Mouse (Mus musculus) CH12.LX (cell line): Measurements from ENCODE around the gene Dnm3. TPM values are rescaled to one million over a fixed set of nuclear protein-coding genes. Genes with fewer than 3 reads are reported as not detected.

Experiments used
- DNase-seq: peaks from one replicate; pipeline ENCODE4 v3.0.0-alpha.2; 2013; ENCODE audit errors: extremely low read depth
- H3K27ac ChIP-seq: 2 replicates; pipeline ENCODE4 v1.5.1; 2012; ENCODE audit warnings: low read depth, mild to moderate bottlenecking, control low read depth, moderate library complexity; ENCODE audit not compliant: insufficient read depth
- H3K27me3 ChIP-seq: replicated peaks from 2 replicates; pipeline ENCODE3; 2012; ENCODE audit warnings: inconsistent platforms
- H3K36me3 ChIP-seq, 2 experiments: replicated peaks in 1 of 2; 2 replicates each; pipeline versions ENCODE3 to v1.6.1; 2012; ENCODE audit warnings: inconsistent platforms in 1 of 2, low read length in 1 of 2, mild to moderate bottlenecking in 1 of 2, mixed read lengths in 1 of 2, moderate library complexity in 1 of 2; ENCODE audit not compliant: control insufficient read depth in 1 of 2, insufficient read depth in 1 of 2
- H3K4me1 ChIP-seq, 2 experiments: 2 replicates each; pipeline ENCODE4 v1.6.1; 2012; ENCODE audit warnings: inconsistent platforms in 1 of 2, moderate library complexity in 1 of 2; ENCODE audit not compliant: insufficient read depth in 2 of 2, control insufficient read depth in 1 of 2
- H3K4me2 ChIP-seq: 2 replicates; pipeline ENCODE4 v1.6.1; 2012; ENCODE audit warnings: low read depth, mild to moderate bottlenecking, control low read depth; ENCODE audit not compliant: poor library complexity, insufficient read depth, severe bottlenecking
- H3K4me3 ChIP-seq, 3 experiments: fragments of 150-350 bp in 1 of 3; sonication (generic) in 1 of 3; replicated peaks in 1 of 3; 2 replicates each; pipeline versions ENCODE3 to v1.5.1; 2011 to 2012; ENCODE audit warnings: low read depth in 2 of 3, low read length in 2 of 3, mild to moderate bottlenecking in 2 of 3, moderate library complexity in 2 of 3, control low read depth in 1 of 3, improper control_type of control experiment in 1 of 3, inconsistent platforms in 1 of 3, mixed read lengths in 1 of 3; ENCODE audit not compliant: poor library complexity in 1 of 3
- H3K79me2 ChIP-seq: replicated peaks from 2 replicates; pipeline ENCODE4 v1.6.1; 2012; ENCODE audit warnings: mild to moderate bottlenecking, moderate library complexity; ENCODE audit not compliant: control insufficient read depth, poor library complexity, insufficient read depth, severe bottlenecking; ENCODE audit errors: extremely low read depth
- H3K9ac ChIP-seq: 2 replicates; pipeline ENCODE4 v1.6.1; 2012; ENCODE audit warnings: low read depth, mild to moderate bottlenecking, control low read depth, moderate library complexity; ENCODE audit not compliant: insufficient read depth
- H3K9me3 ChIP-seq: replicated peaks from 2 replicates; pipeline ENCODE3; 2012; ENCODE audit warnings: low read length, inconsistent platforms, mixed read lengths
- CHD1 ChIP-seq: IDR thresholded peaks from 2 replicates; pipeline ENCODE4 v1.6.1; 2012; ENCODE audit warnings: low read depth, low read length, improper control_type of control experiment, inconsistent platforms
- CHD2 ChIP-seq: IDR thresholded peaks from 2 replicates; pipeline ENCODE4 v1.6.1; 2011; ENCODE audit warnings: low read length, improper control_type of control experiment
- CTCF ChIP-seq, 2 experiments: IDR thresholded peaks in 1 of 2; conservative IDR thresholded peaks in 1 of 2; 2 replicates each; pipeline ENCODE4 v1.5.1; 2011 to 2012; ENCODE audit warnings: low read depth in 2 of 2, low read length in 2 of 2, improper control_type of control experiment in 1 of 2, inconsistent platforms in 1 of 2, mild to moderate bottlenecking in 1 of 2, moderate library complexity in 1 of 2
- ELF1 ChIP-seq: IDR thresholded peaks from 2 replicates; pipeline ENCODE4 v1.6.1; 2014; ENCODE audit warnings: low read depth, mild to moderate bottlenecking, inconsistent platforms, low read length, improper control_type of control experiment
- EP300 ChIP-seq: IDR thresholded peaks from 2 replicates; pipeline ENCODE4 v1.6.1; 2011; ENCODE audit warnings: low read length, improper control_type of control experiment
- ETS1 ChIP-seq: conservative IDR thresholded peaks from 2 replicates; pipeline ENCODE4 v1.6.1; 2012; ENCODE audit warnings: low read depth, mild to moderate bottlenecking, inconsistent platforms, low read length, improper control_type of control experiment, moderate library complexity
- GABPA ChIP-seq: IDR thresholded peaks from 2 replicates; pipeline ENCODE4 v1.6.1; 2012; ENCODE audit warnings: low read depth, low read length, improper control_type of control experiment, inconsistent platforms; ENCODE audit not compliant: insufficient replicate concordance
- HCFC1 ChIP-seq: IDR thresholded peaks from 2 replicates; pipeline ENCODE4 v1.6.1; 2012; ENCODE audit warnings: low read depth, mild to moderate bottlenecking, inconsistent platforms, low read length, improper control_type of control experiment
- JUN ChIP-seq: IDR thresholded peaks from 2 replicates; pipeline ENCODE4 v1.6.1; 2011; ENCODE audit warnings: low read depth, mild to moderate bottlenecking, low read length, improper control_type of control experiment, moderate library complexity; ENCODE audit not compliant: insufficient read depth
- JUND ChIP-seq: conservative IDR thresholded peaks from 2 replicates; pipeline ENCODE4 v1.6.1; 2011; ENCODE audit warnings: low read depth, low read length, improper control_type of control experiment
- MYC ChIP-seq: IDR thresholded peaks from 2 replicates; pipeline ENCODE4 v1.6.1; 2011; ENCODE audit warnings: low read depth, mild to moderate bottlenecking, improper control_type of control experiment, low read length
- NELFE ChIP-seq: IDR thresholded peaks from 2 replicates; pipeline ENCODE4 v1.6.1; 2011; ENCODE audit warnings: low read depth, low read length, improper control_type of control experiment
- NRF1 ChIP-seq: IDR thresholded peaks from 2 replicates; pipeline ENCODE4 v1.6.1; 2014; ENCODE audit warnings: low read depth, mild to moderate bottlenecking, inconsistent platforms, low read length, improper control_type of control experiment, moderate library complexity
- PAX5 ChIP-seq: IDR thresholded peaks from 2 replicates; pipeline ENCODE4 v1.6.1; 2012; ENCODE audit warnings: low read length, inconsistent platforms, mixed read lengths
- POLR2AphosphoS2 ChIP-seq: IDR thresholded peaks from 2 replicates; pipeline ENCODE4 v1.6.1; 2011; ENCODE audit warnings: low read depth, low read length, improper control_type of control experiment
- RAD21 ChIP-seq: IDR thresholded peaks from 2 replicates; pipeline ENCODE4 v1.6.1; 2011; ENCODE audit warnings: low read depth, mild to moderate bottlenecking, low read length, improper control_type of control experiment, moderate library complexity
- SIN3A ChIP-seq: IDR thresholded peaks from 2 replicates; pipeline ENCODE4 v1.6.1; 2012; ENCODE audit warnings: low read length, improper control_type of control experiment, inconsistent platforms
- UBTF ChIP-seq: IDR thresholded peaks from 2 replicates; pipeline ENCODE4 v1.6.1; 2012; ENCODE audit warnings: low read depth, mild to moderate bottlenecking, inconsistent platforms, low read length, improper control_type of control experiment, moderate library complexity
- USF1 ChIP-seq: IDR thresholded peaks from 2 replicates; pipeline ENCODE4 v1.6.1; 2014; ENCODE audit warnings: low read depth, mild to moderate bottlenecking, inconsistent platforms, low read length, improper control_type of control experiment
- USF2 ChIP-seq: conservative IDR thresholded peaks from 2 replicates; pipeline ENCODE4 v1.6.1; 2011; ENCODE audit warnings: low read depth, low read length, improper control_type of control experiment
- ZC3H11A ChIP-seq: IDR thresholded peaks from 2 replicates; pipeline ENCODE4 v1.6.1; 2012; ENCODE audit warnings: low read depth, mild to moderate bottlenecking, inconsistent platforms, low read length, improper control_type of control experiment
- ZMIZ1 ChIP-seq: IDR thresholded peaks from 2 replicates; pipeline ENCODE4 v1.6.1; 2012; ENCODE audit warnings: low read depth, mild to moderate bottlenecking, inconsistent platforms, low read length, improper control_type of control experiment
- ZNF384 ChIP-seq: IDR thresholded peaks from 2 replicates; pipeline ENCODE4 v1.6.1; 2012; ENCODE audit warnings: low read depth, low read length, improper control_type of control experiment, inconsistent platforms
- dilution Hi-C: fragments of 300-500 bp; cut with MboI; formaldehyde crosslinking; loops from 2 replicates; pipeline ENCODE4 v1.14.3; 2020; ENCODE audit warnings: low sequenced_read_pairs; ENCODE audit not compliant: extremely low pct_unique_long_range_greater_than_20kb, extremely low pct_ligation_motif_present
- in situ Hi-C: fragments of 300-500 bp; cut with MboI; formaldehyde crosslinking; loops from 3 replicates; pipeline ENCODE4 v1.14.3; 2019; ENCODE audit warnings: low sequenced_read_pairs, low pct_ligation_motif_present, low pct_unique_long_range_greater_than_20kb, mixed read lengths
- polyA plus RNA-seq: library from polyadenylated mRNA; unstranded; fragments of >175 nt; gene quantifications from 2 replicates; pipeline ENCODE4 v1.2.1, GENCODE M21; 2012; ENCODE audit warnings: low read depth; ENCODE audit not compliant: insufficient read length
- total RNA-seq, 2 experiments: library from RNA; depleted of rRNA; stranded (reverse); fragments of 300-350 nt in 1 of 2; fragments of >200 nt in 1 of 2; gene quantifications; 2 replicates each; pipeline ENCODE4 v1.2.3; 2012 to 2014

Dnm3 gene
- total and polyA plus RNA-seq, 3 experiments = 3.6 to 9.5 (median 6.9) TPM

- Histone ChIP-seq H3K27me3 (no peaks in the 10 kb centered on the region), H3K9me3 (no peaks in the 10 kb centered on the region), H3K4me2 (no peak overlapping the region), H3K79me2 (no peaks in the 10 kb centered on the region), H3K9ac (no peak overlapping the region), H3K4me3 (no peak overlapping the region), H3K36me3 (no peaks in the 10 kb centered on the region), H3K4me1 (peaks cover 11 to 26% of the 10 kb centered on the region in 2 experiments), H3K27ac (no peak overlapping the region)
- in situ Hi-C loops (loop anchor here (5.0 to 25.0 kb wide), 2 partner anchors 41 to 571 kb away; partner anchors contain the start of gene Tnfsf4), dilution Hi-C loops (no loop called here)
- TF ChIP-seq CHD1 (no peak), ELF1 (no peak), HCFC1 (no peak), USF1 (no peak), EP300 (no peak), ZC3H11A (no peak), UBTF (no peak), POLR2AphosphoS2 (no peak)
- no peak for DNase-seq
Measured at GRCm38 (mm10) chr1:161957964-161958950, 519.6 kb downstream of the Dnm3 start.

- Histone ChIP-seq H3K79me2 (no peaks in the 10 kb centered on the region), H3K36me3 (no peaks in the 10 kb centered on the region)
- no peak for DNase-seq
- TF ChIP-seq PAX5 (no peak), ZNF384 (no peak), JUN (no peak), UBTF (no peak), SIN3A (no peak), USF2 (no peak), ZMIZ1 (no peak), ELF1 (no peak), HCFC1 (no peak), NRF1 (no peak), GABPA (no peak), RAD21 (no peak), USF1 (no peak), JUND (no peak), MYC (no peak), NELFE (no peak), CHD2 (no peak), ETS1 (no peak), CTCF (conservative IDR thresholded peaks at IDR 0.05 in 1 of 2, IDR thresholded peaks at IDR 0.05 in 1 of 2; ENCODE audit: low read depth in 2 of 2, low read length in 2 of 2) (no peak), ZC3H11A (no peak)
- TF ChIP-seq, all 38 proteins: peak for 0
- no peak overlapping the region for H3K4me3 ChIP-seq
- H3K4me1 ChIP-seq = peaks cover 6 to 12% of the 10 kb centered on the region in 2 experiments
- no peak overlapping the region for H3K27ac ChIP-seq
- no peak overlapping the region for H3K4me2 ChIP-seq
- H3K9me3 ChIP-seq = no peaks in the 10 kb centered on the region
- no peaks in the 10 kb centered on the region for H3K27me3 ChIP-seq
- dilution Hi-C loops (no loop called here), in situ Hi-C loops (loop anchor here (5.0 to 25.0 kb wide), 2 partner anchors 39 to 569 kb away; partner anchors contain the start of gene Tnfsf4)
- no peak overlapping the region for H3K9ac ChIP-seq
Measured at GRCm38 (mm10) chr1:161955846-161956245, 522.0 kb downstream of the Dnm3 start.
